Mouse (Mus musculus): Measurements from ENCODE around the gene Rhbdd1.

Gene Rhbdd1

DNA sequence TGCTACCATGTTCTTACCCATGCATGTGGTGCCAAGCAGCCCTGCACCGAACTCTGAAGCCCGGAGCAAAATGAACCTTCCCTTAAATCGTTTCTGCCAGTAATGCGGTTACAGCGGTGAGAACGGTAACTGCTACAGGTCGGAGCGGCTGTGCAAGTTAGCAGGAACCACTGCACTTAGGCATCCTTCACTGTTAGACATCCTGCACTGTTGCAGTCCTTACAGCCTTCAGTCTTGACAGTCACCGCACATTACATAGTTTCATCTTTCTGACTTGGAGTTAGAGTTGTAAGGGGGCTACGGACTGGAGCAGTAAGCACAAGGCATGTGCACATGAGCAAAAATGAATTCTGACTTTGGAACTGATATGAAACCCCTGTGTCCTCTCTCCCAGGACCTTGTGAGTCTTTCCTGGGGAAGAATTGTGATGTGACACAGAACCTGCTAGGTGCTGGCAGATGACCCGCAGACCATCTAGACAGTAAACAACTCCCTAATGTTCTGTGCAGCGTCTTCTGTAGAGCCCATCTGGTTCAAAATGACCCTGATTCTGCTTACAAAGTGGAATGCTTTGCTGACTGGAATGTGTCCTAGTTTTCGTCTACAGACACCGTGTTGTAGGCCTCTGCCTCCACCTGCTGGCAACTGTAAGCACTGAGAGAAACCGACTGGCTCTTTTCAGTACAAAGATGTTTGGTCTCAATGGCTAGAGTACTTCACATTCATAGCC is 116.8 kb downstream of the Rhbdd1 start:
- no peak for DNase-seq (ENCODE audit: low spot score in 2 of 2)

DNA sequence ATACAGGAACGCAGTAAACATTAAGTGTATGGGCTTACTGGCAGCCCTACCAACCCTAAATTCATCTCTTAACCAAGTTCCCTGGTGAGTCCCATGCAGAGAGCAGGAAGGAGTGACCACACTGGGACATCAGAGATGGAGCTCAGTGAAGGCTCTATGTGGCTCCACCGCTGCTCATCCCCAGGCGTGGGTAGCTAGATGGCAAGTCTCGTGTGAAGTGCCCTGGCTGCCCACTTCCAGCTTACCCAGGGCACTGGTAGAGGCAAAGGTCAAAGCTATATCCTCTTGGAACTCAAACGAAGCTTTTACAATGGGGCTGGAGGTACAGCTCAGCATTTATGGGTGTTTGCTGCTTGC is 117.4 kb downstream of the Rhbdd1 start:
- no peak for DNase-seq (ENCODE audit: low spot score in 2 of 2)

DNA sequence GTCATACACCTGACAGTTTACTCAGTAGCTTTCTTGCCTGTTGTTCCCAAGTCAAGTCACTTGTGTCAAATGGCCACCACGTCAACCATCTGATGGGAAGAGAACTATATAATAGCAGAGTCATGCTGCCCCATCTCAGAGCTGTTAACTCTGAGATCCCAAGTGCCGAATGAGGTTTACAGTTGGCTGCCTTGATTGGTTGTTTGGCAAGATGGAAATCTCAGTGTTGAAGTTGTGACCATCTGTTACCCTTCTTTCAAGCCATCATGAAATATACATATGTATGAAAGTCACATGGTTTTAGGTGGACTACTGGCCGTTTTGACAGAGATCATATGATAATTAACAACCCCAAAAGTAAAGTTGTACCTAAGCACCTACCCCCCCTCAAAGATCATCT is 121.0 kb downstream of the Rhbdd1 start:
- no peak for DNase-seq (ENCODE audit: low spot score in 2 of 2)

DNA sequence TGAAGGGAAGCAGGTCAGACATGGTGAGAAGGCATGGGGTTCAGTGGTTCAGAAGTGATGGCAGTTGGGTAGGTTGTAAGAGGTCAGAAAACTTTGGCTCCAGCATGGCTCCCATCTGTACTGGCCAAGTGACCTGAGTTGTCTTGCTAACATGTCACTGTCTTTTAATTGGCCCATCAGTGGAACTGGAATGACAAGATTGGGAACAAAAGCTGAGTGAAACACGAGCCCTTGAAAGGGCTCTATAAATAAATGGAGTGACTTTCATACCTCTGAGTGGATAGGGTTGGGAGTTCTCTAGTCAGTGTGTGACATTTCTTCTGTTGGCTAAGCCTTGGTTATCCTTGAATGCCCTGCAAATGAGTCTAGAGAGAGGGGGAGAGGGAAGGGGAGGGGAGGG is 123.9 kb downstream of the Rhbdd1 start:
- no peak for DNase-seq (ENCODE audit: low spot score in 2 of 2)

DNA sequence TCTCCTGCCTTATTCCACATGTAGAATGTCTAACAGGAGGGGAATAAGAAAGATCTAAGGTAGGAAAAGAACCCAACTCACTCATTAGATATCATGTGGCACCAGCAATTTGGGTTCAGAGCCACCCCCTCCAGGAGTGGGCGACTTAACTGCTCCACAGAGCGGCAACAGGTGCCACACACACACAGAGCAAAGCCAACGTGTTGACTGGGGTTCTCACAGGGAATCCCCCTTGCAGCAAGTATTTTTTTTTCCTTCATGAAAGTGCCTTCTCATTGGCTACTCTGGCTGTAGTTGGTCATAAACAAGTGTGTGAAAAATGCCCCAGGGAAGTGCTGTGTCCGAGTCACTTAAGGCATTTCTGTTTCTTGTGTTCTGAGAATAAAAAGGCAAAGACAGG is 127.3 kb downstream of the Rhbdd1 start:
- DNase-seq (ENCODE audit: low spot score in 2 of 2), result no peak

DNA sequence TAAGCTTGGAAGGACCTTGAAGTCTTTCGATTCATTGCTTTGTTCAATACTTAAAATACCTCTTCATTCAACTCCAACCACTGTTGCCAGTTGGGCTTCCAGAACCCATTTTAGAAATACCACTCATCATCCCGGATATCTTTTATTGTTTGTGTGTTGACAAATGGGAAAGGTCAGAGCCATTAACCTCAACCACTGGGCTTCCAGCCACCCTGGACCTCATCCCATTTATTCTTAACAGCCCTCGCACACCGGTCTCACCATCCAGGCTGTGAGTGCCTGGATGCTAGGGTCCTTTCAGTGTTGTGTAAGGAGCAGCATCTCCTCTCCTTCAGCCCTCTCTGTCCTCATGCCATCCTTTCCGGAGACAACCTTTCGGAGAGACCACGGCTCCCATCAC is 129.8 kb downstream of the Rhbdd1 start:
- DNase-seq (ENCODE audit: low spot score in 2 of 2), result no peak

DNA sequence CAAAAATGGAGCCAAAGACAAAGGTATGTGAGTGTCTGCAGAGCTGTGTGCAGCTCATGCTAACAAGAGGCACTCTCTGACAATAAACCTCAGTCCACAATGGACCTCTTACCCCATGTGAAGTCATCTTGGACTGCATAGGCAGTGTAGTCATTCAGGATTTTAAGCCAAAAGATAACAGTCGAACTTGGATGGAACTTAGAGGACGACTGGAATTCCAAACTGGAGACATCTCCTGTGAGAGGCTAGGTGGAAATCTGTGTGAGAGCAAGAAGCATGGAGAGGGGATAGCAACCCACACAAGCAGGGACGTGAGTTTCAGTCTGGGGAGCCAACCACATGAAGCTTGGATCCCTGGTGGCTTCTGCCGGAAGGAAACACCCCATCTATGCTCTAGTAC is 133.6 kb downstream of the Rhbdd1 start:
- DNase-seq (ENCODE audit: low spot score in 2 of 2), result no peak

DNA sequence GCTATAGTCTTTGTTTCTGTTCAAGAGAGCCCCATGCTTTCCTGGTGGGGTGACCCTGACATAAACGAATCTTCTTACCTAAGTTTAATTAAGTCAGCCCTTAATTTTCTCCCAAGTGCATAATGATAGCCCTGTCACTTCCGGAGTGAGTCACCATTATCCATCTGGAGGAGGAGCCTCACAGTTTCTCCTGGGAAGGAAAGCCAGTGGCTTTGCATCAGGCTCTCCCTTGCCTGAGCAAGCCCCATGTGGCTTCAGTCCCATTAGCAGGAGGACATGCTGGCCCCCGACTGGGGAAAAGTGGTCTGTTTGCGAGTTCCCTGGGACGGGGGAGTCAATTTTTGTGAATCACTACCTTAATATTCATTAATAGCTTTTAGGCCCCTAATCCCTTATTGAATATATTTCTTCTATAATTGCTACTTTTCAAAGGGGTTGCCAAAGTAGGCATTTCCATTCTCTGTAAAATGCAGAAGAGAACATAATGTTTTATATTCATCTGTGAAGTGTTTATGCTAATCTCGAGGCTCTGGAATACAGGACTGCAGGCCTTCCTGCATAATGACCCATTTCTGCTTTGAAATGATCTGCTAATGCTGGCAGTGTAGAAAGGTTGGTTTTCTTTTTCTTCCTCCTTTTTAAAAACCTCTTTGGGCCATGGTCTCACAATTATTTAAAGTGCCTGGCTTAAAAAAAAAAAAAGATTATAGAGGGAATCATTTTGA is 135.8 kb downstream of the Rhbdd1 start:
- DNase-seq (ENCODE audit: low spot score in 2 of 2), result no peak

DNA sequence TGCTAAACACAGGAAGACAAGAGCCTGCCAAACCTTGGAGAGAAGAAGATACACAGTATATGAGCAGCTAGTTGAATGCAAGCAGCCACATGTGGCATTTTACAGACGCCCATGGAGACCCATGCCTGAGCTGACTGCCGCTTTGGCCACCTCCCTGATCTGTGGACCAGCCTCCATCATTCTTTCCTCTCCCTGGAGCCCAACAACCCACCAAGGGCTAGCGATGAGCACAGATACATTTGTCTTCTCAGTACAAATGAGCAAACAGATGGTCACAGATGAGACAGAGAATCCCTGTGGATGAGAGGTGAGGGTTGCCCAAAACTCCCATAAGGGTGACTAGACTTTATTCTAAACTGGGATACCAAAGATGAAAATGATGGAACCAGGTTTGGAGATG is 137.8 kb downstream of the Rhbdd1 start:
- no peak for DNase-seq (ENCODE audit: low spot score in 2 of 2)

DNA sequence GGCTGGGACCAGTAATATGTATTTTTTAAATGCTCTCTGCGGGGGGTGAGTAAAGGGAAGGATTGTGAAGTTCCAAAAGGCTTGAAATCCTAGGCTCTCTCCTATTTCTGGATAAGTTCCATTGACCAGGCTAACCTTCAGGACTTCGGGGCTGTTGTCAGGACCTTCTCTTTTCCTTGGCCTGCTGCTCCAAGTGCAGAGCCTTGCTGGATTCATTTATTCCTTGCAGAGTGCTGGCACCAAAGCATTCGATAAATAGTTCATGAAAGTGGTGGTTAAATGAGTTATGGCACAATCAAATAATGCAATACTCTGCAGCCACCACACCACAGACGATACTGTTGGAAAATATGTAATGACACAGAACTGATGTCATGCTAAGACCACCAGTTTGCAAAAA is 143.1 kb downstream of the Rhbdd1 start:
- no peak for DNase-seq (ENCODE audit: low spot score in 2 of 2)

DNA sequence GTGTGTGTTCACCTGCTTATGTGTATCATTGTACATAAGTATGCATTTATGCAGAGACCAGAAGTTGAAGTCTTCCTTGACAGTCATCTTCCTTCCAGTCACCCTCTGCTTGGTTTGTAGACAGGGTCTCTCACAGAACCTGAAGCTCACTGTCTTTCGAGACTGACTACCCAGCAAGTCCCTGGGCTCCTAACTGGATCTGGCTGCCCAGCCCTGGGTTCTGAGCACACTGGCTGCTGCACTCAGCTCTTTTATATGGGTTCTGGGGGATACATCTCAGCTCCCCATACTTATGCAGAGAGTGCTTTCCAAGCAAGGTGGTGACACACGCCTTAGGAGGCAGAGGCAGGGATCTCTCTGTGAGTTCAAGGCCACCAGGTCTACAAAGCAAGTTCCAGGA is 143.7 kb downstream of the Rhbdd1 start:
- DNase-seq (ENCODE audit: low spot score in 2 of 2), result no peak

DNA sequence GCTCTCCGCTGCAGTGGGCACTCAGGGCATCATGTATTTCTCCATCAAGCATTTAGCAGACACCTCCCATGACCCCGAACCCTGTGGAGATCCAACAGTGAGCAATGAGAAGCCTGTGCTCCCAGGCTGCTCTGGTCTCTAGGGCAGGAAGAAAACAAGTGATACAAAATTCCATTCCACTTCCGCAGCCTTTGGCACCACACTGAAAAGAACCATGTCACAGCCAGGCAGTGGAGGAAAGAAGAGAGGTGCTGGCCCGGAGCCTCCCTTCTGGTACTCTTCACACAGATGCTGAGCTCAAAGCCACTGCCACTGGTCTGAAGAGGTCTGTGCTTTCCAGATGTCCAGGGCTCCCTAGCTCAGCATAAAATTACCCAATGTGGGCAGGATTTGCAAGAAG is 144.8 kb downstream of the Rhbdd1 start:
- no peak for DNase-seq (ENCODE audit: low spot score in 2 of 2)

DNA sequence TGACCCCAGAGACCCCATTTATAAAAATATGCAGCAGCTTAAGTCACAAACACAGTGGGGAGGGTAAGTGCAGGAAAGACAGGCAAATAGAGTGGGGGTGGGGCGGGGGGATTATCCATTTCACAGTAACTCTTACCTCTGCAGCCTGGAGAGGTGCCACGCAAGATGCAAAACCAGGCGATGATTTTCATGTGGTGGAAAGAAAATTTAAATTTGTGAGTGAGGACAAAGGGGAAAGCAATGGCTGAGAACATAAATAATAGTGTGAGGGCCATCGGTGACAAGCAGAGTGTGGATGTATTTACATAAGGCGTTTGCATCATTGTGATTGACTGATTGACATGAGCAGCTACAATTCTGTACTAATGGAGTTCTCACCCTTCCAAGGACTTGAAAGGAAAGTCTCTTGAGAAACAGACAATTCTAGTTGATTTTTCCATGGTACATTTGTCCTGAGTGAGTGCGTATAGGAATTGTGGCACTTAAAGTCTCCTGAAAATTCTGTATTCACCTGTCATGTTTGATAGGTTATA is 149.1 kb downstream of the Rhbdd1 start:
- no peak for DNase-seq (ENCODE audit: low spot score in 2 of 2)

DNA sequence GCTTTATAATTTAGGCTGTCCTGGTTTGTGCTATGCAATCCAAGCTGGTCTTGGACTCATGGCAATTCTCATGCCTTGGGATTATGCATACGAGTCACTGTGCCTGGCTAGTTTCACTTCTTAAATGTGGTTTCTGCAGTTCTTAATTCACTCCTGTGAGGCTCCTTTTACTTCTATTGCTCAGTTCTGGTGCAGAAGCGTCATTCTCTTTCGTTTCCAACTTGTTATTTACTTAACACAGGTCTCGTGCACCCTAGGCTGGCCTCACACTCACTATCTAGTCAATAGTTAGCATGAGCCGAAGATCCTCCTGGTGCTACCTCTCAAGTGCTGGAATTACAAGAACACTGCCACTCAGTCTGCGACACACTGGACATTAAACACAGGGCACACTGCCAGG is 152.6 kb downstream of the Rhbdd1 start:
- no peak for DNase-seq (ENCODE audit: low spot score in 2 of 2)

DNA sequence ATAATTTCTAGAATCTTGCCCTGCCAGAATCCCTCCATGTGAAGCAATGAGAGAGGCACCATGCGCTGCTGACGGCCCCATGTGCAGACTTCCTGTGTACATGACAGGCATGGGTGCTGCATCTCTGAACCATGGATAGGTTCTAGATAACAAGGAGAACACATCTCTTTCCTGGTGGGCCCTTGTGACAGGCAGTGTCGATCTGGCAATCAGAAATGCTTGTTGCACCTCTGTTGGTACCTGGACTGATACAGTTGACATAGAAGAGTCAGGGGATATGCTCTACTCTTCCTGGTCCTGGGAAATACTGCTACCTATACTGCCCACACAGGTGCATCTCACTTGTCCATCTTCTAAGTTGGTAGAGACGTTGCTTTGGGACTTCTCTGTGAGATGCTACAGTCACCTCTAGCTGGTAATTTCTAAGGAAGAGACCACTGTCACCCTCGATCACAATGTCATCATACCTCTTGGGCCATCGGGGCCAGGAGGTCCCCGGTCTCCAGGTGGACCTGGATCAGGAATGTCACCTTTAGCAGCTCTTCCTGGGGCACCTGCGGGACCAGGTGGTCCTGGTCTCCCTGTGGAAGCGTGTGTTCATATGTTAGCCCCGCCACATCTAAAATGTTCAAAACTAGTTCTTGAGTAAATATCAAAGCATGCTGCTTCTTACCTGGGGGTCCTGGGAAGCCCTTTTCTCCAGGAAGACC is 154.4 kb downstream of the Rhbdd1 start:
- no peak for DNase-seq (ENCODE audit: low spot score in 2 of 2)

DNA sequence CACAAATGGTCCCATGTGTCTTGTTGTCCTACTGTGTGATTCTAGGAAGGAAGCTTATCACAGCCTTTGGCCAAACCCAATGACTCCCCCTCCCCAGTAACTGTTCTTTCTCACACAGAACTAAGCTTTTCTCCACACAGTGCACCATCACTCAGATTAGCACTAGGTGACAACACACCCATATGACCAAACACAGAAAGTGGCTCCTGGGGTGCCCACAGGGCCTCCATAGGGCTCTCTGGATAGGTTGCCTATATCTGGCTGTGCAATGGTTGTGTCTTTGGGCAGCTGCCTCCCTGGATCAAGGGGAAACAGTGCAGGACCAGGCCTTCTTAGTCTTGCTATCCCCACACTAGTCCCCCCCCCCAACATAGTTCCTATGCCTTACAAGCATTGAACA is 157.2 kb downstream of the Rhbdd1 start:
- DNase-seq (ENCODE audit: low spot score in 2 of 2), result no peak

DNA sequence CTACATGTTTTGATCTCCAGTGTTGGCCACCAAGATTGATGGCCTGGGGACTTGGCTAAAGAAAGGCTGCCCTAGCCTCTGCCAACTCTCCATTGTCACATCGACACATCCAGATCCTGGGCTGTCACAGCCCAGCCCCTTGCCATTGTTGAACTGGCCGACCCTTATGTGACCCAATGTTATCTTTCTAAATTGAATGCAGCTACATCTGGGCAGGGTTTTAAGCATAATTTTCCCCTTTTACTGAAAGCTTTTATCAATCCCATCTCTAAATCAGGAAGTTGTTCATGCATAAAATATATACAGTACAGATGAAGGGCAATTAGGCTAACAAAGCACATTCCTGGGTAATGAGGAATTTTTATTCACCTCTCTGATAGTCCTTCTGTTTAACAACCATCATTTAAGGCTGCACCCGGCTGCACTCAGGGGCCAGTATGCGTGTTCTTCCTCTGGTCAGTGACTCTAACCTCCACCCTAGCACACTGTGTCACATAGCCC is 158.3 kb downstream of the Rhbdd1 start:
- no peak for DNase-seq (ENCODE audit: low spot score in 2 of 2)

DNA sequence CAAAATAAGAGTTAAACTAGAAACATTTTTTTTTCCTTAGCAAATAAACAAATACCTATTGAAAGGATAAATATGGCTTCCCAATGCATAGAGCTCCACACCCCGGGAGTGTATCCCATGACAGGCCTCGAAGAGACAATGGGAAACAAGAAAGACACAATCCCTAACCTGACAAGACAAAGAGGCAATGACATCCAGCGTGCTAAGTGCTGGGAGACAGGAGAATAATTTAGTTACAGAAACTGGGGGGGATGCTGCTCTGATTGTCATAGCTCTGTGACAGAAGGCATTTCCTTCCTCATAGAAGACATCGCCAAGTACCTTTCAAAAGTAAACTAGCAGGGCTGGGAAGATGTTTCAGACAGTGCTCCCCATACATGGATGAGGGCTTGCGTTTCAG is 159.0 kb downstream of the Rhbdd1 start:
- DNase-seq (ENCODE audit: low spot score in 2 of 2), result no peak

DNA sequence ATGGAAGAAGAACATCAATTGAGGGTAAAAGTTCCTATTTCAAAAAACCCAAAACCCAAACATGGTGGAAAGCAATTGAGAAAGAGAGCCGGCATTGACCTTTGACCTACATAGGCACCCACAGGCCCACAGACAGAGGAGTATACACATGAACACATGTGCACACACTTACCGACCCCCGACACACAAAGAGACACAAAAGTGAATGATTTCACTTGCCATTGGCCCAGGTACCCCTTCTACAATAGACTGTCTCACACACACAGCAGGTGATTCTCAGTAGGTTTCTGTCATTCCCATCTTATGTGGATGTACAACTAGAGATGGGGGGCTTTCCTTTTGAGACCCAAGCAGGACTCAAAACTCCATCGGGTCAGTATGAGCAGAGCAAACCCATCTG is 159.6 kb downstream of the Rhbdd1 start:
- no peak for DNase-seq (ENCODE audit: low spot score in 2 of 2)

DNA sequence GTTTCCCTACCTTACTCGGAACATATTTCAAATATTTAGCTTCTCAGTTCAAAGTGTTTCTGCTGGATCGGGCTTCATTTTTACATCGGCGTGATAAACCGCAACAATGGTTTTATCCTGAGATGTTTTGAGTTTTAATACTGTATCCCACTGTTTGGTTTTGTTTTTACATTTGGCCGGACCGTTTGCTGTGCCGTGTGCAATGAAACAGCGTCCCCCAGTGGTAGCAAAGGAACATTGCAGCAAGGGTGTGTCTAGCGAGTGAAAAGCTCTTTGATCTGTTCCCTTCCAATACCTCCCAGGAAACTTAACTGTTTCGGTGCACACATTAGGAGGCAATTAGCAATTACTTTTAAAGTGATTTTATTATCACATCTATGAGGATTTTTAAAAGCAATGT is 160.0 kb downstream of the Rhbdd1 start:
- no peak for DNase-seq (ENCODE audit: low spot score in 2 of 2)

DNA sequence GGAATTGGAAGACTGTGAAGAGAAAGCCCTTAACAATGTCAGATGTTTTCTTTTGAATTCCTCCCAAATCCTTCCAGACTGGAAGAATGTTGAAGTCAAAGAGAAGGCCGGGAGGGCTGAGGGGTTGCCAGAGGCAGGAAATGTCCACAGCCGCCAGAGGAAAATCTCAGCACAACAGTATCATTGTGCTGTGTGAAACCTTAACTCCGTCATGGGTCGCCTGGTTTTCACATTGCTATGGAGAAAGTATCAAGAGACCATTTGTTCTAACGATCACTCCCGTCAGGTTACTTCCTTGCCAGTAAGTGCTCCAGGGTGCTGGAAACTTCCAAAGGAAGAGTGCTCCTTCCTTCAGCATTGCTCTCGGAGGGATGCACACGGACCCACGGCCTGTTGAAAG is 160.5 kb downstream of the Rhbdd1 start:
- no peak for DNase-seq (ENCODE audit: low spot score in 2 of 2)

DNA sequence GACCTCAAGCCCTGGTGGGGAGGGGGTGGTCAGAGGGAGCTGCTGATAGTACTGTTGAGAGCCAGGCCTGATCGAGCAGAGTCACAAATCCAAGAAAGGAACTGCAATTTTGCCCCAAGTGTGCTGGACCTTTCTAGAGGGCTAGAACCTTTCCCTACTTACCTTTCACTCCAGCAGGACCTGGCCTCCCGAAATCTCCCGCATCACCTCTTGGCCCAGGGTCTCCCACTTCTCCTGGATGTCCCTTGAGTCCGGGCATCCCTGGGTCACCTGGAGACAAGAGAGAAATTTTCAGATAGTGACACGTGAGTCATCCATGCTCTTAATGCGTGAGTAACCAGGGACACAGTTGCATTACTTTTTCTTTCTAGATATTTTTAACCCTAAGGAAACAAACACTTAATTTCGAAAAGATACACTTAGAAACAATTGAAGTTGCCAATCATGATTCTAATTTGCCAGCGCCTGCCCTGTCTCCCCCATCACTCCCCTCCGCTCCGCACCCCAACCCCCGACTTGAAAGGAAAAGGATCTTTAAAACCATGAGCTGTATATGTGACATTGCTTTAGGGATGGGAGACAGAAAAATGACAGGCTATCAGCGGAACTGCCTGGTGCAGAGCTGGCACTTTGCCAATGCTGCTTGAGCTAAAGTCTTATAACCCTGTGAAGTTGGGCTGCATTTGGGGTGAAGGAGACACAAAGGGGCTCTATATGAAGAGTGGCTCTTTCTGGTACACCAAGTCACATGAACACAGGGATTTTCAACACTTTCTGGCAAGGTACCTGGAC is 163.6 kb downstream of the Rhbdd1 start:
- DNase-seq (ENCODE audit: low spot score in 2 of 2), result no peak
